Mouse (Mus musculus) midbrain, embryonic 16.5 days (tissue): ENCODE results near the gene Gm20422. TPM values are rescaled to one million over a fixed set of nuclear protein-coding genes. Genes with fewer than 3 reads are reported as not detected.

Experiments used
- ATAC-seq: fragments of 200-750 bp; cut with Nextera tagmentation; 2 replicates; pipeline ENCODE4 v1.8.0; 2017; ENCODE audit warnings: moderate TSS enrichment
- H3K27ac ChIP-seq: fragments of 300-500 bp; sonication (generic); 2 replicates; pipeline ENCODE4 v1.5.1; 2014; ENCODE audit warnings: mild to moderate bottlenecking, low read length, mixed read lengths
- H3K27me3 ChIP-seq: fragments of 300-500 bp; sonication (generic); 2 replicates; pipeline ENCODE4 v1.6.1; 2014; ENCODE audit warnings: low read depth, low read length, mixed read lengths; ENCODE audit not compliant: control insufficient read depth, insufficient read depth
- H3K36me3 ChIP-seq: fragments of 300-500 bp; sonication (generic); 2 replicates; pipeline ENCODE4 v1.6.1; 2014; ENCODE audit warnings: mild to moderate bottlenecking, low read length, moderate library complexity, mixed read lengths; ENCODE audit not compliant: control insufficient read depth, insufficient read depth
- H3K4me1 ChIP-seq: fragments of 300-500 bp; sonication (generic); 2 replicates; pipeline ENCODE4 v1.6.1; 2014; ENCODE audit warnings: mild to moderate bottlenecking, low read length, mixed read lengths; ENCODE audit not compliant: control insufficient read depth, insufficient read depth
- H3K4me2 ChIP-seq: fragments of 300-500 bp; sonication (generic); 2 replicates; pipeline ENCODE4 v1.6.1; 2014; ENCODE audit warnings: mild to moderate bottlenecking, low read length, mixed read lengths
- H3K4me3 ChIP-seq: fragments of 300-500 bp; sonication (generic); 2 replicates; pipeline ENCODE4 v1.5.1; 2014; ENCODE audit warnings: low read depth, mild to moderate bottlenecking, low read length, moderate library complexity, mixed read lengths
- H3K9ac ChIP-seq: fragments of 300-500 bp; sonication (generic); 2 replicates; pipeline ENCODE4 v1.6.1; 2014; ENCODE audit warnings: low read depth, low read length, mixed read lengths
- H3K9me3 ChIP-seq: fragments of 300-500 bp; sonication (generic); replicated peaks from 2 replicates; pipeline ENCODE4 v1.6.1; 2014; ENCODE audit warnings: mild to moderate bottlenecking, low read length, mixed read lengths; ENCODE audit not compliant: control insufficient read depth, poor library complexity, severe bottlenecking
- WGBS: fragments of 180-500 bp; shearing (Covaris S2); extraction: QIAGEN DNeasy Blood & Tissue Kit; methylation state at CpG from one replicate; pipeline ENCODE4 v1.1.7; 2014; 5-methylcytosine and 5-hydroxymethylcytosine counted together
- polyA plus RNA-seq: library from polyadenylated mRNA; unstranded; fragments of >200 nt; fragmentation: Nextera tagmentation; extraction: Ambion mirVana; gene quantifications from 2 replicates; pipeline ENCODE4 v1.2.1, GENCODE M21; 2015

Gene Gm20422
- polyA plus RNA-seq, result 0.31 and 0.83 TPM in 2 replicates

DNA sequence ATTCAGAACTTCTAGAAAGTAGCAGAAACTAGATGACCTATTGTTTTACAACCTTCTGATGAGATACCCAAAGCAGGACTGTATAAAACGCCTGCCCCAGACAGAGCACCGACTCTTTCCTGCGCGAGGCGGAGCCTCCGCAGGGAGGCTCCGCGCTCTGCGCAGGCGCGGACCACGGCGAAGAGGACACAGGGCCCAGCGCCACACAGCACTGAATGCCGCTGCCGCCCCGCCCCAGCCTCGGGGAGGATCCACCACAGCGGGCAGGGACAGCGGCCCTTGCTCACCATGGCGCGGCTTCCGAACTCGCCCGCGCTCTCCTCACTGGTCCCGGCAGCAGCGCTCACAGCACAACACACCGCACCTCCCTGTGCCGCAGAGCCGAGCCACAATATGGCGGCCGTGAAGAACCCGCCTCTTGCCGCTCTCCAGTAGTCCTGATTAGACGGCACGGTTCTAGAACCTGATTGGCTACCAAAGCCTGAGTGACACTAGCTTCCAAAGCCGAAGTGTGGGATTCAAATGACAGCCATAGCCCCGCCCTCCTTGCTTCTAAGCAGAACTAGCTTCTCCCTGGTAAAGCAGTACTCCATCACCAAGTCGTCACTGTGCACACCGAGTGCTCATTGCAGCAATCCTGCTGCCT, at the start of gene Gm20422:
Gene Gm20422, minus strand, starts transcription at position 384 of the 646 bp plus-strand sequence.
- WGBS, result under 1% methylated on average over 36 of the region's 41 CpGs
- Histone ChIP-seq H3K4me3 (peak within 1 kb of the TSS; percentile 57), H3K27me3 (no peaks in the 10 kb centered on the region), H3K36me3 (no peaks in the 10 kb centered on the region), H3K4me1 (peaks cover 20% of the 10 kb centered on the region), H3K27ac (peak within 1 kb of the TSS; percentile 98), H3K9me3 (no peaks in the 10 kb centered on the region), H3K9ac (peak within 1 kb of the TSS; percentile 86), H3K4me2 (peak within 1 kb of the TSS; percentile 65)
- ATAC-seq, result peak; percentile 99

DNA sequence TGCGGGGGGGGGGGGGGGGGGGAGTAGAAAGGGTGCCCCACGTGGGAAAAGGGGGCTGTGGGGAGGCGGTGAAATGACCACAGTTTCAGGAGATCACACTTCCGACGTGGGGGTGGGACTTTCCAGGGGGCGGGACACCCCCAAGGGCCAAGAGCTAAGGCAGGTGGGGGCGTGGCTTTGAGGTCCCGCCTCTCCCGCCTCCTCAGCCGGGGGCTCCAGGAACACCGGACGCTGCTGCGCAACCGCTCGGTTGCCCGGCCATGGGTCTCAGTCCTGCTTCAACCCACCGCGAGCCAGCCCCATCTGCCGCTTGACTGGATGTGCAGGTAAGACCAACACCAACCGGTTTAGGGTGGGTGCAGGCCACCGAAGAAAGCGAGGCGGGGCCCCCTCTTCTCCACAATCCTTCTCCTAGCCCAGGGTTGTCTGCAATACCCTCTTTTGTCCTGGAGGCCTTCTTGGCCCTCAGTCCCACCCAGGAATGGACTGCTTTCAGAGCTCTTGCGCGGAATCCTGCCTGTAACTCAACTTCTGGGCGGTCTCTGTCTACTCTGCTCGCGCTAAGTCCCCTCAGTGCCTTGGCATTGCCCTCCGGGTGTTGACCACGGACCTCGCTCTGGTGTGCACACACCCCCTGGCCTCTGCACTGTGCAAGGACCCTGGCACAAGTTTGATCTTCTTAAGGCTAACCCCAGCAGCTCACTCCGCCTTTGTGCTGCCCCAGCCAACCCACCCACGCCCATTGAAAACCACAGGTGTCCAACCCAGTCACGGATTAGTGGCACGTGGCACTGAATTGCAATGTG, 47.9 kb upstream of the Gm20422 start, which contains the start of gene Lpar2:
Gene Lpar2, plus strand, starts transcription at position 44 of the 806 bp plus-strand sequence.
- Histone ChIP-seq H3K27me3 (no peaks in the 10 kb centered on the region), H3K27ac (peak within 1 kb of the TSS; percentile 78), H3K9ac (peak within 1 kb of the TSS; percentile 76), H3K4me2 (peak within 1 kb of the TSS; percentile 80), H3K4me1 (peaks cover 32% of the 10 kb centered on the region), H3K9me3 (no peaks in the 10 kb centered on the region), H3K36me3 (peaks cover 14% of the 10 kb centered on the region; the same call in 1 of the 2 replicates), H3K4me3 (peak within 1 kb of the TSS; percentile 59)
- under 1% methylated on average over 27 of the region's 35 CpGs for WGBS
- peak; percentile 82 for ATAC-seq

DNA sequence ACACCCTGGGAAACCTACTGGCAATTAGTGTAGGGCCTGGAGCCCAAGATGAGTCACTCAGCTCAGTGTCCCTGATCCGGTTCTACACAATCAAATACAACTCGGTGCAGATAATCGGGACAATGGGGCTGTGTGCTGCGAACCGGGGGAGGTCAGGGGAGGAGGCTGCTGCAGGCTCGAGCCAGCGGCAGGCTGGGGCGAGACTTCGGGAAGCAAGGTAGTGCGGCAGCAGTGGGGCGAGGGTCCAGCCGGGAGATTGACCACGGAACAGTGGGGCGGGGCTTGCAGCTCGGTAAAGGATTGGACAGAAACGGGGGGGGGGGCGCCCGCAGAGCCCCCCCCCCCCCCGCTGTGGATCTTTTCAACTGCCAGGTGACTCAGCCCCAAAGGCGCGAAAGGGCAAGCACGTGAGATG, 47.3 kb upstream of the Gm20422 start:
- peak overlapping the region; percentile 59 for H3K4me3 ChIP-seq
- H3K27me3 ChIP-seq, result no peaks in the 10 kb centered on the region
- H3K4me2 ChIP-seq, result peak overlapping the region; percentile 80
- H3K27ac ChIP-seq, result peak overlapping the region; percentile 78
- H3K9me3 ChIP-seq, result no peaks in the 10 kb centered on the region
- 1% methylated on average over 16 of the region's 22 CpGs for WGBS
- ATAC-seq, result peak; percentile 64
- H3K4me1 ChIP-seq, result peaks cover 32% of the 10 kb centered on the region
- peak overlapping the region; percentile 76 for H3K9ac ChIP-seq
- H3K36me3 ChIP-seq, result peaks cover 13% of the 10 kb centered on the region; the same call in 1 of the 2 replicates

DNA sequence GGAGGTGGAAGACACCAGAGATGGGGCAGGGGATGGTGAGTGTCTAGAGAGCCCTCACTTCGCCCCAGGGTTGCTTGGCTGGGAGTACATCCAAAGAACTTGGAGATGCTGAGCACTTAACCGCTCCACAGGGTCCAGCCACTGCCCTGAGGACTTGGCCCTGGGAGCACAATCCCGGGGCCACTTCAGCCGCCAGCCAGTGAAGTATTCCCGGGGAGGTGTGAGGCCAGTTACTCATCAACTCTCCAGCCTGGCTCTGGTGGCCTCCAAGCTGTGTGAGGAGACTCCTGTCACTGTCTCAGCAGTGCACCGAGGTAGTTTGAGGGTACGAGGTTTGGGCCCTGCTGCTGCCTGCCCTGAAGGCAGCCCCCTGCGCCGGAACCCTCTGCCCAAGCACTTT, 45.8 kb upstream of the Gm20422 start:
- Histone ChIP-seq H3K4me1 (peaks cover 27% of the 10 kb centered on the region), H3K27ac (no peak overlapping the region), H3K27me3 (no peaks in the 10 kb centered on the region), H3K36me3 (peaks cover 10% of the 10 kb centered on the region), H3K9me3 (no peaks in the 10 kb centered on the region), H3K4me3 (no peak overlapping the region), H3K4me2 (no peak overlapping the region), H3K9ac (no peak overlapping the region)
- 89% methylated on average over 9 of the region's 9 CpGs for WGBS
- ATAC-seq, result no peak

DNA sequence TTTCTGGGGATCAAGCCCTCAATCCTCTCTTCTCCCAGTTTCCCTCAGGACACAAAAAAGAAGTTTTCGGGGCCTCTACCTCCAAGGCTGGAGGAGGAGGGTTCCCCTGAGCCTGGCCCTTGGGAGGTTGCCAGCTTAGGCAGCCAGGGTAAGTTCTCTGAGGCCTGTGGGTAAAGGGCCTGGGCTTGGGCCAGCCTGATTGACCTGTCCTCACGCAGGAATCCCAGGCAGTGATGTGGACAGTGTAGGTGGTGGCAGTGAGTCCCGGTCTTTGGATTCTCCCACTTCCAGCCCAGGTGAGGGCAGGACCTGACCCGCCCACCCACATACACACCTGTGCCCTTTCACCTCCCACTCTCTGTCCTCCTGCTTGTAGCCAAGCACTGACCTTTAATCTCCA, 40.7 kb upstream of the Gm20422 start:
- Histone ChIP-seq H3K4me2 (no peak overlapping the region), H3K9me3 (no peaks in the 10 kb centered on the region), H3K27me3 (no peaks in the 10 kb centered on the region), H3K4me3 (no peak overlapping the region), H3K9ac (no peak overlapping the region), H3K36me3 (peaks cover 40% of the 10 kb centered on the region), H3K27ac (no peak overlapping the region), H3K4me1 (no peaks in the 10 kb centered on the region)
- no peak for ATAC-seq
- WGBS, result 98% methylated on average over 4 of the region's 4 CpGs

DNA sequence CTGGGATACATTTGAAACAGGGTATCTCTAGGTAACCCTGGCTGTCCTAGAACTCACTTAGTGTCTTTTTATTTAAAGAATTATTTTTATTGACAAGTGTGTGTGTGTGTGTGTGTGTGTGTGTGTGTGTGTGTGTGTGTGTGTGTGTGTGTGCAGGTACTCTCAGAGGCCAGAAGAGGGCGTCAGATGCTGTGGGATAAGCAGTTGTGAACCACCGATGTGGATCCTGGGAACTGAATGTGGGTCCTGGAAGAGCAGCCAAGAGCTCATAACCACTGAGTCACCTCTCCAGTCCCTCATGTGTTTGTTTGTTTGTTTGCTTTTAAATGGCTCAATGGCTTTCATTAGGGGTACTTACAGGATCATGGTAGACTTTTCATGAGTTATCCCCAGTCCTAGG, 40.2 kb upstream of the Gm20422 start:
- Histone ChIP-seq H3K9ac (no peak overlapping the region), H3K4me2 (no peak overlapping the region), H3K27me3 (no peaks in the 10 kb centered on the region), H3K4me3 (no peak overlapping the region), H3K4me1 (0 out of 2 replicates have a peak, but pooled peaks cover under 1% of the 10 kb centered on the region), H3K9me3 (no peaks in the 10 kb centered on the region), H3K27ac (no peak overlapping the region), H3K36me3 (peaks cover 40% of the 10 kb centered on the region)
- ATAC-seq, result no peak
- WGBS, result 85% methylated on average over 2 of the region's 2 CpGs

DNA sequence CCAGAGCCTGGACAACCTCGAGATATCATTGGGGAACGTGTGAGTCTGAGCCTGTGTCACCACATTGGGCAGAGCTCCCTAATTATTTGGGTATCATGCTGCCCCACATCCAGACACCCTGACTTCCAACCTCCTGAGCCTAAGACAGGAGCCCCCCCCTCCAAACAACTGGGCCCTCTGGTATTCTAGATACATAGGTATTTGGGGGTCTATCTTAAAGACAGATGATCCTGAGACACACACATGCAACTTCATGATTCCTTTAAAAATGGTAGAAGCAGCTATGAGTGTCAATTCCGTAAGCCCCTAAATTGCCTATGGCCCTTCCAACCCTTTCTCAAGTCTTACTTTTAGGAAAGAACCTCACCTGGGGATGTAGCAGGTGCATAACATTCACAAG, 35.1 kb upstream of the Gm20422 start:
- ATAC-seq, result no peak
- no peak overlapping the region for H3K27ac ChIP-seq
- H3K4me1 ChIP-seq, result peaks cover 5% of the 10 kb centered on the region; the same call in 1 of the 2 replicates
- peak overlapping the region; percentile 78 for H3K4me2 ChIP-seq
- peak overlapping the region; percentile 86; the same call in 1 of the 2 replicates for H3K9ac ChIP-seq
- peaks cover 53% of the 10 kb centered on the region for H3K36me3 ChIP-seq
- no peaks in the 10 kb centered on the region for H3K9me3 ChIP-seq
- no peaks in the 10 kb centered on the region for H3K27me3 ChIP-seq
- 70% methylated on average over 3 of the region's 3 CpGs for WGBS
- H3K4me3 ChIP-seq, result peak overlapping the region; percentile 70

DNA sequence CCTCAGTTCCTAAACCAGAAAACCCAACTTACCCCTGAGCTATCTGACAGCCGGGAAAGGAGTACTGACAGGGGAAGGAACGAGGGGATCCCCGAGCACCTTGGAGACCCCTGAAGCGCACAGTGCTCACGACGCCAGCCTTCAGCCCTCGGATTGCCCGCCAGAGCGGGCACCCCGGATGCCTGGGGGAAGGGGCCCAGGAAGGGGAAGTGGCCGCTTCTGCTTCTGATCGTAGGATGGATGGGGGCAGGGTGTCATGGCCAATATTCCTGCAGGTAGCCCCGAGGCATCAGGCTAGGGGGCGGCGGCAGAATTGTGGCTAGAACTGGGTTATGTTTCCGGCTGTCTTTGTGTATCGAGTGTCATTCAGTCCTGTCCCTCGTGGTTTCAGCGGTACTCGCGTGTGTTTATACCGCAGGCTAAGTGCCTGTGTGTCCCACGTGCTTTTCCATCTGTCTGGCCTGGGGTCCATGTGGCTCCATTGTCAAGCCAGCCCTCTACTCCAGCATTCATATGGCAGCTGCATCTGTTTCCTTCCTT, 34.2 kb upstream of the Gm20422 start:
- Histone ChIP-seq H3K27me3 (no peaks in the 10 kb centered on the region), H3K4me3 (peak overlapping the region; percentile 70), H3K27ac (peak overlapping the region; percentile 76), H3K9me3 (no peaks in the 10 kb centered on the region), H3K4me2 (peak overlapping the region; percentile 78), H3K4me1 (peaks cover 5% of the 10 kb centered on the region; the same call in 1 of the 2 replicates), H3K9ac (peak overlapping the region; percentile 86), H3K36me3 (peaks cover 45% of the 10 kb centered on the region)
- peak; percentile 70 for ATAC-seq
- 2% methylated on average over 23 of the region's 23 CpGs for WGBS
